Comparison of ENCODE assay signal across 8 mouse cellular contexts in genomic region chr8:124677486-124677885, GRCm38 (mm10). TPM values are rescaled to one million over a fixed set of nuclear protein-coding genes. Genes with fewer than 3 reads are reported as not detected.
A peak's percentile ranks its signal among the peaks of the same experiment; 100 is the strongest.
DNase-seq lines count a peak whose midpoint lies in the region; ATAC-seq and TF ChIP-seq lines count a peak whose summit lies in the region.

No protein-coding gene starts in this region.

- no peak overlapping the region for H3K4me2 ChIP-seq in forebrain, embryonic 13.5 days
- no peak overlapping the region for H3K4me2 ChIP-seq in heart, embryonic 16.5 days (ENCODE audit: low read depth, low read length)

- H3K9ac ChIP-seq in ES-E14 (ENCODE audit: insufficient read depth, low read depth, low read length, poor library complexity, severe bottlenecking) = no peak overlapping the region; the same call in 1 of the 2 replicates
- peak overlapping the region; percentile 34; the same call in 1 of the 2 replicates for H3K9ac ChIP-seq in forebrain, embryonic 13.5 days
- H3K9ac ChIP-seq in heart, embryonic 16.5 days (ENCODE audit: low read length) = peak overlapping the region; percentile 22

- H3K9me3 ChIP-seq in ES-E14 (ENCODE audit: control insufficient read depth, insufficient read depth, low read depth, low read length) = no peaks in the 10 kb centered on the region
- H3K9me3 ChIP-seq in forebrain, embryonic 13.5 days (replicated peaks) = no peaks in the 10 kb centered on the region
- no peaks in the 10 kb centered on the region for H3K9me3 ChIP-seq in heart, embryonic 16.5 days (replicated peaks; ENCODE audit: control insufficient read depth, low read length)

- no peak overlapping the region for H3K27ac ChIP-seq in ES-E14 (ENCODE audit: insufficient read depth, low read depth, low read length, poor library complexity, severe bottlenecking)
- H3K27ac ChIP-seq in forebrain, embryonic 13.5 days = 0 out of 2 replicates have a peak overlapping the region, but pooled peaks have one; percentile 62
- no peak overlapping the region for H3K27ac ChIP-seq in heart, embryonic 16.5 days (ENCODE audit: low read length)
- no peak overlapping the region for H3K27ac ChIP-seq in olfactory bulb, adult 2 months (ENCODE audit: insufficient read depth, low read depth, low read length)

- H3K4me1 ChIP-seq in ES-E14 (ENCODE audit: control insufficient read depth in 2 of 2, insufficient read depth in 2 of 2, low read length in 2 of 2, poor library complexity in 1 of 2) = peaks cover 2 to 9% of the 10 kb centered on the region in 2 experiments; a peak in 1 of 4 replicates
- H3K4me1 ChIP-seq in forebrain, embryonic 13.5 days = peaks cover 4% of the 10 kb centered on the region
- H3K4me1 ChIP-seq in heart, embryonic 16.5 days (ENCODE audit: control insufficient read depth, insufficient read depth, low read length) = 0 out of 2 replicates have a peak, but pooled peaks cover 2% of the 10 kb centered on the region
- H3K4me1 ChIP-seq in olfactory bulb, adult 2 months (ENCODE audit: control insufficient read depth, insufficient read depth, low read length) = peaks cover 10% of the 10 kb centered on the region

- H3K36me3 ChIP-seq in ES-E14 (ENCODE audit: control insufficient read depth, insufficient read depth, low read length, poor library complexity, severe bottlenecking) = peaks cover 33% of the 10 kb centered on the region
- peaks cover 89% of the 10 kb centered on the region for H3K36me3 ChIP-seq in forebrain, embryonic 13.5 days (ENCODE audit: poor library complexity, severe bottlenecking)
- peaks cover 14% of the 10 kb centered on the region for H3K36me3 ChIP-seq in heart, embryonic 16.5 days (ENCODE audit: control insufficient read depth, insufficient read depth)

- H3K4me3 ChIP-seq in ES-E14 (ENCODE audit: insufficient read depth in 1 of 2, low read depth in 1 of 2, low read length in 2 of 2, poor library complexity in 1 of 2, severe bottlenecking in 1 of 2) = no peak overlapping the region
- H3K4me3 ChIP-seq in forebrain, embryonic 13.5 days = no peak overlapping the region
- no peak overlapping the region for H3K4me3 ChIP-seq in heart, embryonic 16.5 days (ENCODE audit: low read length)
- H3K4me3 ChIP-seq in olfactory bulb, adult 2 months (ENCODE audit: insufficient read depth, low read depth, low read length) = no peak overlapping the region

- TF ChIP-seq CTCF in olfactory bulb, adult 2 months (IDR thresholded peaks at IDR 0.05; ENCODE audit: insufficient read depth, low read depth, low read length) = peak; percentile 94

- ATAC-seq in forebrain, embryonic 13.5 days = peak; percentile 92
- peak; percentile 81 for ATAC-seq in heart, embryonic 16.5 days (replicated peaks; ENCODE audit: extremely low read depth, insufficient read depth, low FRiP score)

- peak; percentile 78 for DNase-seq in ES-E14 (ENCODE audit: low read depth, low spot score)
- peak; percentile 90 for DNase-seq in cerebellum, adult 11 months
- DNase-seq in kidney, postnatal 4 days = peak; percentile 88 to 91
- DNase-seq in lung, adult 18-20 months = peak; percentile 75 to 81
- peak; percentile 52 for DNase-seq in thymus, postnatal 0 days (ENCODE audit: low spot score)

- in situ Hi-C loops in ES-E14 (cut with MboI; ENCODE audit: low sequenced_read_pairs in 2 of 2, unreplicated experiment in 2 of 2) = no loop called here

- WGBS in forebrain, embryonic 13.5 days = 50% methylated on average over 12 of the region's 12 CpGs
- WGBS in heart, embryonic 16.5 days = 41% methylated on average over 12 of the region's 12 CpGs
- WGBS in olfactory bulb, adult 2 months = 36% methylated on average over 12 of the region's 12 CpGs

- no peaks in the 10 kb centered on the region for H3K27me3 ChIP-seq in forebrain, embryonic 13.5 days
- H3K27me3 ChIP-seq in heart, embryonic 16.5 days (ENCODE audit: control insufficient read depth, insufficient read depth, low read length) = no peaks in the 10 kb centered on the region

- TF ChIP-seq POLR2A in olfactory bulb, adult 2 months (IDR thresholded peaks at IDR 0.05; ENCODE audit: insufficient read depth, low read depth, low read length) = no peak

TF ChIP-seq in ES-E14, 5 proteins besides CTCF, POLR2A, EP300 and RAD21:
- TF ChIP-seq MAFK (IDR thresholded peaks at IDR 0.05; ENCODE audit: insufficient read depth, low read depth, low read length) = no peak
- TF ChIP-seq ZC3H11A (IDR thresholded peaks at IDR 0.05; ENCODE audit: borderline replicate concordance, low read depth, low read length) = peak; percentile 30; the same call in 1 of the 2 replicates

RNA-seq across cellular contexts. Expression of gene 2310022B05Rik, which starts 14.3 kb away (rescaled TPM):
- total RNA-seq in ES-E14 (2012; rRNA removed) = 7.5 and 8.1 TPM in 2 replicates
- polyA plus RNA-seq in forebrain, embryonic 13.5 days (2015; fragmentation: Nextera tagmentation; extraction: Ambion mirVana) = 18.0 and 19.2 TPM in 2 replicates
- 39.3 and 47.7 TPM in 2 replicates for polyA plus RNA-seq in heart, embryonic 16.5 days (2015; fragmentation: Nextera tagmentation; extraction: Ambion mirVana)
- polyA plus RNA-seq in olfactory bulb, adult 2 months (2012; ENCODE audit: insufficient read depth, insufficient read length, low replicate concordance, missing spikeins) = not detected in 2 replicates
- 6.7 and 6.9 TPM in 2 replicates for polyA plus RNA-seq in thymus, postnatal 0 days (2015; fragmentation: Nextera tagmentation; extraction: Ambion mirVana)

RNA-seq across cellular contexts. Expression of gene Ttc13, which starts 44.3 kb away (rescaled TPM):
- 74.8 and 108 TPM in 2 replicates for total RNA-seq in ES-E14 (2012; rRNA removed)
- 48.4 and 54.8 TPM in 2 replicates for polyA plus RNA-seq in forebrain, embryonic 13.5 days (2015; fragmentation: Nextera tagmentation; extraction: Ambion mirVana)
- 27.5 and 28.2 TPM in 2 replicates for polyA plus RNA-seq in heart, embryonic 16.5 days (2015; fragmentation: Nextera tagmentation; extraction: Ambion mirVana)
- not detected in 2 replicates for polyA plus RNA-seq in olfactory bulb, adult 2 months (2012; ENCODE audit: insufficient read depth, insufficient read length, low replicate concordance, missing spikeins)
- 50.8 and 54.3 TPM in 2 replicates for polyA plus RNA-seq in thymus, postnatal 0 days (2015; fragmentation: Nextera tagmentation; extraction: Ambion mirVana)

RNA-seq across cellular contexts. Expression of gene Arv1, which starts 44.5 kb away (rescaled TPM):
- total RNA-seq in ES-E14 (2012; rRNA removed) = 25.1 and 28.3 TPM in 2 replicates
- 29.9 and 36.0 TPM in 2 replicates for polyA plus RNA-seq in forebrain, embryonic 13.5 days (2015; fragmentation: Nextera tagmentation; extraction: Ambion mirVana)
- polyA plus RNA-seq in heart, embryonic 16.5 days (2015; fragmentation: Nextera tagmentation; extraction: Ambion mirVana) = 15.8 and 16.0 TPM in 2 replicates
- not detected in 2 replicates for polyA plus RNA-seq in olfactory bulb, adult 2 months (2012; ENCODE audit: insufficient read depth, insufficient read length, low replicate concordance, missing spikeins)
- 20.5 and 23.3 TPM in 2 replicates for polyA plus RNA-seq in thymus, postnatal 0 days (2015; fragmentation: Nextera tagmentation; extraction: Ambion mirVana)

Comparison
In these comparisons a context has a peak if more than half of its experiments do, and no peak if none do; other contexts are left out.
1. RNA of gene Arv1, which starts 44.5 kb away (polyA plus RNA-seq): 29.9 to 36.0 TPM in forebrain, embryonic 13.5 days, 20.5 to 23.3 TPM in thymus, postnatal 0 days and 15.8 to 16.0 TPM in heart, embryonic 16.5 days; not detected in olfactory bulb, adult 2 months; every median in the first group is over 10 times any median in the second.
2. Peak in every context shown above with its lines, with median percentiles within 50 percentile points of each other: DNase-seq.